Mouse (Mus musculus): Measurements from ENCODE around the gene Cd44.

The Cd44 gene

GRCm38 (mm10) chr2:102763991-102764390, 137.5 kb downstream of the Cd44 start:
- in situ Hi-C loops (cut with MboI, MseI), result no loop called here

- in situ Hi-C loops (cut with MboI, MseI), result no loop called here
Measured at GRCm38 (mm10) chr2:102763176-102763575, 138.3 kb downstream of the Cd44 start.
